Mouse (Mus musculus) embryonic facial prominence, embryonic 11.5 days (tissue): Measurements from ENCODE around the gene Adamts17. TPM values are rescaled to one million over a fixed set of nuclear protein-coding genes. Genes with fewer than 3 reads are reported as not detected.

ENCODE experiments used
- ATAC-seq: fragments of 200-750 bp; cut with Nextera tagmentation; replicated peaks from 2 replicates; pipeline ENCODE4 v1.8.0; 2017; ENCODE audit warnings: low read depth; ENCODE audit not compliant: insufficient number of reproducible peaks, low FRiP score, low TSS enrichment
- DNase-seq: peaks from one replicate; pipeline ENCODE4 v3.0.0-alpha.2; 2015; ENCODE audit warnings: low spot score
- H3K27ac ChIP-seq: fragments of 300-500 bp; sonication (generic); replicated peaks from 2 replicates; pipeline ENCODE4 v1.5.1; 2014; ENCODE audit warnings: mild to moderate bottlenecking, low read depth, low read length, control low read depth
- H3K27me3 ChIP-seq: fragments of 300-500 bp; sonication (generic); 2 replicates; pipeline ENCODE4 v1.6.1; 2014; ENCODE audit warnings: mild to moderate bottlenecking, low read length, moderate library complexity, mixed read lengths; ENCODE audit not compliant: control insufficient read depth, insufficient read depth
- H3K36me3 ChIP-seq: fragments of 300-500 bp; sonication (generic); replicated peaks from 2 replicates; pipeline ENCODE4 v1.6.1; 2014; ENCODE audit warnings: low read depth, mild to moderate bottlenecking, low read length, moderate library complexity, mixed read lengths; ENCODE audit not compliant: control insufficient read depth, insufficient read depth
- H3K4me1 ChIP-seq: fragments of 300-500 bp; sonication (generic); 2 replicates; pipeline ENCODE4 v1.6.1; 2014; ENCODE audit warnings: low read length, mixed read lengths; ENCODE audit not compliant: control insufficient read depth, insufficient read depth
- H3K4me2 ChIP-seq: fragments of 300-500 bp; sonication (generic); 2 replicates; pipeline ENCODE4 v1.6.1; 2014; ENCODE audit warnings: low read depth, mild to moderate bottlenecking, control low read depth, low read length, moderate library complexity
- H3K4me3 ChIP-seq: fragments of 300-500 bp; sonication (generic); 2 replicates; pipeline ENCODE4 v1.5.1; 2014; ENCODE audit warnings: low read depth, low read length, control low read depth
- H3K9ac ChIP-seq: fragments of 300-500 bp; sonication (generic); replicated peaks from 2 replicates; pipeline ENCODE4 v1.6.1; 2014; ENCODE audit warnings: mild to moderate bottlenecking, control low read depth, low read length
- H3K9me3 ChIP-seq: fragments of 300-500 bp; sonication (generic); replicated peaks from 2 replicates; pipeline ENCODE4 v1.6.1; 2016; ENCODE audit warnings: mild to moderate bottlenecking, low read length, inconsistent platforms, mixed read lengths; ENCODE audit not compliant: control insufficient read depth
- WGBS: fragments of 180-500 bp; shearing (Covaris S2); extraction: QIAGEN DNeasy Blood & Tissue Kit; methylation state at CpG from one replicate; pipeline ENCODE4 v1.1.7; 2014; 5-methylcytosine and 5-hydroxymethylcytosine counted together
- polyA plus RNA-seq: library from polyadenylated mRNA; unstranded; fragments of >200 nt; fragmentation: Nextera tagmentation; extraction: Ambion mirVana; gene quantifications from 2 replicates; pipeline ENCODE4 v1.2.1, GENCODE M21; 2014

Adamts17 gene
- polyA plus RNA-seq, 1 experiment from 2014 or later: 3.0 TPM

DNA sequence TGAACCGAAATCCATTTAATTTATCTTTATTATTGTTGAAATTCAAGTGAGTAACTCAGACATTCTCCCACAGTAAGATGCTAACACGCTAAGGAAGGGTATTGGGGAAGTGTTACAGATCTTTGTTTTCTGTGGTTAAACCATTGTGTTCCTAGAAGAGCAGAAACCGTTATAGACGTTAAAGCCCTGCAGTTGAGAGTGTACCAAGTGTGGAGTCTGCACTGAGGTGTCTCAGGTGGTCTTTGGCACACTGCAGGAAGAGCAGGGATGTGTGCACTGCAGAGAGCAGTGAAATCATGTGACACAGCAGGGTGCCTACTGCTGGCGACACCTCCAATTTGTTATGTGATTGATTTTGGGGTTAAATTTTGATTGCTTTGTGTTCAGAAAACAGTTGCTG, 142.5 kb downstream of the Adamts17 start:
- WGBS: 83% methylated on average over 5 of the region's 5 CpGs
- Histone ChIP-seq H3K36me3 (no peaks in the 10 kb centered on the region), H3K9ac (no peak overlapping the region), H3K9me3 (no peaks in the 10 kb centered on the region; the same call in 1 of the 2 replicates), H3K4me1 (no peaks in the 10 kb centered on the region), H3K27ac (no peak overlapping the region), H3K4me3 (no peak overlapping the region), H3K27me3 (no peaks in the 10 kb centered on the region), H3K4me2 (no peak overlapping the region)
- DNase-seq (no peak), ATAC-seq (no peak)

DNA sequence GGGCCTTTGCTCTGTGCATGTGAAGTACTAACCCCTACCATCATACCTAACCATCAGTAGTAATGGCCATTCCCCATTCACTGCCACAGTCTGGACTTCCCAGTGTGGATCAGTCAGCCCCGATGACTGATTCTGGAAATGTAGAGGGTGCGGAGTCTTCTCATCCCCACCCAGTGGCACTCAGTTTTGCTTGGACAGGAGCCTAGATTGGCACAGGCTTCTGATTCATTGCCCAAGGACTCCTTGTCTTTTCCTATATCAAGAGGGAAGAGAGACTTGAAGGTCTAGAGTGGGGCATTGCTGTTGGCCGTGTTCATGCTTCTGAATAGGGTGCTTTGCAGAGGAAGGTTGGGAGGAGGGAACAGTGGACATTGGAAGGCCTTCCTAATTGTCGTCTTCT, 148.1 kb downstream of the Adamts17 start:
- Histone ChIP-seq H3K36me3 (no peaks in the 10 kb centered on the region), H3K4me2 (no peak overlapping the region), H3K9me3 (no peaks in the 10 kb centered on the region; the same call in 1 of the 2 replicates), H3K9ac (no peak overlapping the region), H3K4me3 (no peak overlapping the region), H3K27me3 (no peaks in the 10 kb centered on the region), H3K27ac (no peak overlapping the region), H3K4me1 (no peaks in the 10 kb centered on the region)
- ATAC-seq: no peak
- DNase-seq: no peak
- 92% methylated on average over 4 of the region's 4 CpGs for WGBS

DNA sequence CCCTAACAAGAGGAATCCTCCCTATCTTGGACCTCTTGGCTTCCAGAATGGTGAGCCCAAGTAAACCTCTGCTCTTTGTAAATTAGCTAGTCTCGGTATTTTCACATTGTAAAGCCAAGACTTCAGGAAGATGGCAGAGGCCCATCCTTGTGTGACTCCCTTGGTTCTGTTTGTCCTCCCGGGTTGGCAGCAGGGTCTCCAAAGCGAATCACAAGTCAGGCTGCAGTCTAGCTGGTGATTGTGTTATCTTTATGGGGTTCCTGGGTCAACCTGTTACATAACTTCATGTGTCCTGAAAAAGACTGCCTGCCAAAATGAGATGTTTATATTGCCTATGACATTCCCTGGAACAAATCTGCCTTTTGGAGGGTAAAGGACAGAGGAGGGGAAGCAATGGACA, 148.9 kb downstream of the Adamts17 start:
- H3K36me3 ChIP-seq: no peaks in the 10 kb centered on the region
- no peak for DNase-seq
- H3K4me3 ChIP-seq: no peak overlapping the region
- H3K27ac ChIP-seq: no peak overlapping the region
- no peaks in the 10 kb centered on the region; the same call in 1 of the 2 replicates for H3K9me3 ChIP-seq
- no peaks in the 10 kb centered on the region for H3K27me3 ChIP-seq
- H3K9ac ChIP-seq: no peak overlapping the region
- 88% methylated on average over 3 of the region's 3 CpGs for WGBS
- ATAC-seq: no peak
- H3K4me2 ChIP-seq: no peak overlapping the region
- no peaks in the 10 kb centered on the region for H3K4me1 ChIP-seq

DNA sequence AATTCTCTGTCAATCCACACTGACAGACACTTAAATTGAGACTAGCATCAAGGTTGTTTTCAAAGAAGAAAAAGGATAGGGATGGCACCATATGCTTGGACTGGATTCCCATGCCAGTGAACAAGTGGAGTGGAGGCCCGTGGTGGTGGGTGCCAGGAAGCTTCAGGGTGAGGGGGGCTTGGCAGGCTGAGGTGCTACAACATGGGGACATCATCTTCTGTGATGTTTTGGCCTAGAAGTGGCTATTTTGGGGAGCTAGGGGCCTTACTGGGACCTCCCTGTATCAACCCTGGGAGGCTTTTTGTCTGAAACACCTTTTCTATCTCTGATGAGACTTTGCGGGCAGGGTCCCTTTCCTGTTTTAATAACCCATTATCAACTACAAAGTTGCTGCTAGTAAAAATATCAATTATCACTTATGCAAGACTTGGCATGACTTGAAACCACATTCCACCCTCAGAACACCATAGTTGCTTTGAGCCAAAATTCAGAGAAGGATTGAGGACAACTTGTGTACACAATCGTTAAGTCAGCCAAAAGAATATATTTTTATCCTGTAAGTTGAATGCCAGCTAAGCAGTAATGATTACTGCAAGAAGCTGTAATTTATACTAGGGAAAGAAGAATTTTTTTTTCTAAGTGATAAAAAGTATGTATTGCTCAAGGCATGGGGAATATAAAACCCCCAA, 150.0 kb downstream of the Adamts17 start:
- H3K9me3 ChIP-seq: no peaks in the 10 kb centered on the region; the same call in 1 of the 2 replicates
- no peak for DNase-seq
- H3K4me1 ChIP-seq: no peaks in the 10 kb centered on the region
- no peaks in the 10 kb centered on the region for H3K27me3 ChIP-seq
- no peaks in the 10 kb centered on the region for H3K36me3 ChIP-seq
- H3K4me2 ChIP-seq: no peak overlapping the region
- 84% methylated on average over 3 of the region's 3 CpGs for WGBS
- no peak overlapping the region for H3K27ac ChIP-seq
- no peak overlapping the region for H3K9ac ChIP-seq
- no peak for ATAC-seq
- H3K4me3 ChIP-seq: no peak overlapping the region

GRCm38 (mm10) chr7:66998821-66999220, 159.3 kb downstream of the Adamts17 start:
- WGBS: 83% methylated on average over 6 of the region's 6 CpGs
- Histone ChIP-seq H3K9ac (no peak overlapping the region), H3K4me2 (no peak overlapping the region), H3K27ac (no peak overlapping the region), H3K4me3 (no peak overlapping the region), H3K36me3 (no peaks in the 10 kb centered on the region), H3K9me3 (no peaks in the 10 kb centered on the region), H3K27me3 (no peaks in the 10 kb centered on the region), H3K4me1 (no peaks in the 10 kb centered on the region)
- DNase-seq: no peak
- ATAC-seq: no peak

- Histone ChIP-seq H3K27ac (no peak overlapping the region), H3K4me3 (no peak overlapping the region), H3K9me3 (no peaks in the 10 kb centered on the region), H3K36me3 (no peaks in the 10 kb centered on the region), H3K9ac (no peak overlapping the region), H3K4me2 (no peak overlapping the region), H3K27me3 (no peaks in the 10 kb centered on the region), H3K4me1 (no peaks in the 10 kb centered on the region)
- ATAC-seq (no peak), DNase-seq (no peak)
- WGBS: 78% methylated on average over 1 of the region's 1 CpGs
These were observed 164.1 kb downstream of the Adamts17 start for GRCm38 (mm10) chr7:67003648-67004047.

- Histone ChIP-seq H3K27me3 (no peaks in the 10 kb centered on the region), H3K4me2 (no peak overlapping the region), H3K4me3 (no peak overlapping the region), H3K27ac (no peak overlapping the region), H3K9me3 (no peaks in the 10 kb centered on the region), H3K36me3 (no peaks in the 10 kb centered on the region), H3K4me1 (no peaks in the 10 kb centered on the region), H3K9ac (no peak overlapping the region)
- DNase-seq (no peak), ATAC-seq (no peak)
- 96% methylated on average over 5 of the region's 5 CpGs for WGBS
These were observed 164.7 kb downstream of the Adamts17 start for GRCm38 (mm10) chr7:67004220-67004619.

DNA sequence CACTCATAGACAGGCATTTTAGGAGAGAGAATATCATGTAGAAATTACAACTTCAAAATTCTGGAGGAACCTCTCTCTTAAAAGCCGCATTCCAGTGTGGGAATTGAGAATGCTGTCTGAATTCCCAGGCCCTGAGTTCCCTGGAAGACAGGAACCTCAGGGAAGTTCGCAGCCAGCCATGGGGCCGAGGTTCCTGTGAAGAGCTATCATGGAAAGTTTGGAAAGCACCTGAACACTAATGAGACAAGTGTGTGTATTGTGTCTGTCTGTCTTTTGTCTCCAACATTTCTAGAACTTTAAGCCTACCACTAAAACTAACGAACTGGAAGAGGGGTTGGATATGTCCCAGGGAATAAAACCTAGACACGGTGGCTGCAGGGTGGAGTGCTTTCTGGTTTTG, 170.3 kb downstream of the Adamts17 start:
- no peaks in the 10 kb centered on the region for H3K9me3 ChIP-seq
- DNase-seq (no peak), ATAC-seq (no peak)
- no peak overlapping the region for H3K4me2 ChIP-seq
- H3K27me3 ChIP-seq: no peaks in the 10 kb centered on the region
- no peak overlapping the region for H3K27ac ChIP-seq
- no peaks in the 10 kb centered on the region for H3K4me1 ChIP-seq
- H3K4me3 ChIP-seq: no peak overlapping the region
- H3K9ac ChIP-seq: no peak overlapping the region
- 81% methylated on average over 5 of the region's 5 CpGs for WGBS
- H3K36me3 ChIP-seq: no peaks in the 10 kb centered on the region
